Mouse (Mus musculus): ENCODE measurements around the gene Pitpnc1.

Gene Pitpnc1

GRCm38 (mm10) chr11:107443121-107444095 is 27.1 kb downstream of the Pitpnc1 start:
- DNase-seq (ENCODE audit: low read depth, low spot score) = no peak

DNA sequence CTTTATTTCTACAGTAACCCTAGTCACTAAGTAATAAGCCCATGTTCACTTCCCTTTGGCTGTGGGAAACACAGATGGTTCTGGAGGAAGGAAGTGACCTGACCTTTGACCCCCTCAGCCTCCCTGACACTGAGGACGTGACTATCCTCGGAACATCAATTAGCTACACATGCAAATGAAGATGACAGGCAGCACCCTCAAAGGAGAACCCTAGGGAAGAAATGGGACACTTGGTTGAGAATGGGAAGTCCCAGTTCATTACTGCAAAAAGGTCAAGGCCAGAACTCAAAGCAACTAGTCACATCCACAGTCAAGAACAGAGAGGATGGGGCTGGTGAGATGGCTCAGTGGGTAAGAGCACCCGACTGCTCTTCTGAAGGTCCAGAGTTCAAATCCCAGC is 29.4 kb downstream of the Pitpnc1 start:
- DNase-seq (ENCODE audit: low read depth, low spot score) = no peak

- no peak for DNase-seq (ENCODE audit: low read depth, low spot score)
Measured at GRCm38 (mm10) chr11:107438140-107438539, 32.4 kb downstream of the Pitpnc1 start.

DNA sequence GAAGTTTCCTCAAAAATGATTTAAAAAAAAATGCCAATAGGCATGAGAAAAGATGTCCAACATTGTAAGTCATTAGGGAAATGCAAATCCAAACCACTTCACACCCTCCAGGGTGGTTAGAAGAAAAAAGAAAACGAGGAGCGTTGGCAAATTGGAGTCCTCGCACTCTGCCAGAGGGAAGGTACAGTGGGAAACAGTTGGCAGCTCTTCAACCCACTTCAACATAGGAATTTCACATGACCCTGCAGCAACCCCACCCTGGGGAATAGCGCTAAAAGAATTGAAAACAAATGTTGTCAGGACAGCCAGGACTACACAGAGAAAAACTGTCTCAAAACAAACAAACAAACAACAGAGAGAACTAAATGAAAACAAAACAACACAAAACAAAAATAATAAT is 32.8 kb downstream of the Pitpnc1 start:
- no peak for DNase-seq (ENCODE audit: low read depth, low spot score)

- DNase-seq (ENCODE audit: low read depth, low spot score) = no peak
Measured at GRCm38 (mm10) chr11:107435776-107436449, 34.6 kb downstream of the Pitpnc1 start.

GRCm38 (mm10) chr11:107431197-107431965 is 39.1 kb downstream of the Pitpnc1 start:
- no peak for DNase-seq (ENCODE audit: low read depth, low spot score)

GRCm38 (mm10) chr11:107428011-107428410 is 42.5 kb downstream of the Pitpnc1 start:
- no peak for DNase-seq (ENCODE audit: low read depth, low spot score)

DNA sequence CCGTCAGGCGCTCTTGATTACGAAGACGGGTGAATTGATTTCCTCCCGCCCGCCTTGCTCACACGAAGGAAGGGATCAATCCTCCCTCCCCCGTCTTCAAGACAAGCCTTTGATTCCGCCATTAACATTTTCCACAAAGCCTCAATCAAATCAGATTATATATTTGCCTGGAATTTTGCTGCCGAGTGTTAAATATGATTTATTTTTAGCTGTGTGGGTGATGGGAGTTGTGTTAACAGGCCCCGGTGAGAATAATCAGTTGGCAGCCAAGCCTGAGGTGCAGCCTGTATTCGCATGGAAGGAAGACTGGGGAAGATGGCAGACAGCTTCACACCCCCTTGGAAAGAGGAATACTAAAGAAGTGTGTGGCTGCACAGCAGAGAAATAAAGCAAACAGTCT is 46.3 kb downstream of the Pitpnc1 start:
- no peak for DNase-seq (ENCODE audit: low read depth, low spot score)

DNA sequence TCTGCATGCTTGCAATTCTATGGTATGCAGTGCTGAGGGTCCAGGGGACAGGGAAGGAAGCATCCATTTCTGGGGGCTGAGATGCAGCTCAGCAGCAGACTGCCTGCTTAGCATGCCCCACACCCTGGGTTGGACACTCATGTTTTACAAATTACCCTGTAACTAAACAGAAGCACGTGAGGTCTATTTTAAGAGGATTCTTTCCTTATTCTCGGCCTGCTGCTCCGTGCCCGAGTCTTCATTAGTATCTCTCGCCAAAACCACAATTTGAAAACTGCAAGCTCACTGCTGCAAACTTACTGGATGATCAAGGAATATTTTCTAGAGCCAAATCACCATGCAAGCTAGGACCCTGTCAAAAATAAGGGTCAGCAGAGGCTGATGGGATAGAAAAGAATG is 48.1 kb downstream of the Pitpnc1 start:
- no peak for DNase-seq (ENCODE audit: low read depth, low spot score)

- no peak for DNase-seq (ENCODE audit: low read depth, low spot score)
Measured at GRCm38 (mm10) chr11:107421751-107422355, 48.6 kb downstream of the Pitpnc1 start.

GRCm38 (mm10) chr11:107419925-107420324 is 50.6 kb downstream of the Pitpnc1 start:
- no peak for DNase-seq (ENCODE audit: low read depth, low spot score)

- DNase-seq (ENCODE audit: low read depth, low spot score) = no peak
Measured at GRCm38 (mm10) chr11:107417041-107417583, 53.4 kb downstream of the Pitpnc1 start.

GRCm38 (mm10) chr11:107416561-107416926 is 54.0 kb downstream of the Pitpnc1 start:
- no peak for DNase-seq (ENCODE audit: low read depth, low spot score)

DNA sequence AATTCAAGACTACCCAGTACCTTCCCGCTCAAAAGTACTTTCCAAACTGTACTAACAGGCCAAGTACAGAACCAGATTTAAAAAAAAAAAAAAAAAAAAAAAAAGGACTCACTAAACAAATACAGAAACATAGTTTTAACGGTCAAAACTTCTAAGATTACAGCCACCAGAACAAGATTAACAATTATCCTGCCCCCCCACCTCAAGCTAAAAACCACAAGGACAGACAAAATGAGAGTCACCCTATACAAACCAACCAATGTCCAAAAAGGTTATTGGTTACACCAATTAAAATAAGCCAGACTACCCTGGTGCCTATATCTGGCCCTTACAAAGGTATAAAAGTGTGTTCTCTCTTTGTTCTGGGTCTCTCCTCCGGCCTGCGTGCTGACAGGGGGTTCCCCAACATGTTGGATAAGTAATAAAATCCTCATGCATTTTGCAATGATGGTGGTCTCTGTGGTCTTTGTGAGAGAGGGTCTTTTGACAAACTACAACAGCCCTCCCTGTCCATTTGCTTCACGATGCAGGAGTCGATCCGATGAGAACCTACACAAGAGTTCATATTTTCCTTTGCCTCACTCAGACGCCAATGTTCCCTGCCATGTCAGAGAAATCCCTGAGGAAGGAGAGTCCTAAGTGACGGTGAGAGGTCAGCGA is 54.5 kb downstream of the Pitpnc1 start:
- no peak for DNase-seq (ENCODE audit: low read depth, low spot score)

- no peak for DNase-seq (ENCODE audit: low read depth, low spot score)
Measured at GRCm38 (mm10) chr11:107414996-107415747, 55.3 kb downstream of the Pitpnc1 start.

DNA sequence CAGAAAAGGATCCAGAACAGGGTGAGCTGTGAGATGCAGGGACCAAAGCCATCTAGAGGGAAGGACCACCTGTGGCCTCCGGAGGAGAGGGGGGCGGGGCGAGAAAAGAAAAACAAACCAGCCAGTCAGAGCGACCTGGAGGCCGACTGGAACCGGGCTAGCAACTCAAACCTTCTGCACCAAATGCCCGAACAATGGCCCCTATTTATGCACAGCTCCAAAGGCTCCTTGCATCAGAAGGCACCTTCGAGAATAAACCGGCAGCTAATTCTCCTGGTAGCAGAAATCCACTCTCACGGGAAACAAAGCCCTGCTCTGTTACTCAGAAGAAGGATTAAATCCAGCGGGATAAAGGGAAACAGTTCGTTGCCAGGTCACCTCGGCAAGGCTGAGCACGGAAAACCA is 57.2 kb downstream of the Pitpnc1 start:
- peak; percentile 53 for DNase-seq (ENCODE audit: low read depth, low spot score)

DNA sequence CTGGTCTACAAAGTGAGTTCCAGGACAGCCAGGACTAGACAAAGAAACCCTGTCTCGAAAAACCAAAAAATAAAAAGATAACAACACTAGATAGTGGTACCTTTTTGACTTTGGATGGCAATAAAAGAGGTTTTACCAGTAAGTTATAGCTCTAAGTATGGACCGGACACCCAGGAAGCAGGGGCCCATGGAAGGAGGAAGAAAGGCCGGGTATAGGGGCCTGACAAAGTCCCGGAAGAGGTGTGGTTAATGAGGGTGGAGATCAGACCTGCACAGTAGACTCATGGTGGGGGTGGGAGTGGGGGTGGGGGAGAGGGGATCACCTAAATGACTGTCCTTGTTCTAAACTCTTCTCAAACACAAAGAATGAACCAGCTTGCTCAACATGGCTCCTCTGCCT is 58.4 kb downstream of the Pitpnc1 start:
- no peak for DNase-seq (ENCODE audit: low read depth, low spot score)

GRCm38 (mm10) chr11:107411576-107411975 is 58.9 kb downstream of the Pitpnc1 start:
- DNase-seq (ENCODE audit: low read depth, low spot score) = no peak

DNA sequence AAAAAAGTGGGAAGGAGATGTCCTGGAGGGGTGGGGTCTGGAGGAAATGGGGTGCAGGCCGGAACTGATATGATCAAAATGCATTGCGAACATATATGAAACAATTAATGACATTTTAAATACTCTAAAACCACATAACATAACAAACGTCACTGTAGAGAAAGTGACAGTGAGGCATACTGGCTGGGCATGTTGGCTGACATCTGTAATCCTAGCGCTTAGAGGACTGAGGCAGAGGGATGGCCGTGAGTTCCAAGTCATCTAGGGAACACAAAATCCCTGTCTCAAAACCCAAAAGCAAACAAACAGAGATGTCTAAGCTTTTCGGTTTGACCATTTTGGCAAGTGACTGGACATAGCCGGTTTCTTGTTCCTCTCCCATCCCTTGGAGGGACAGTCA is 59.7 kb downstream of the Pitpnc1 start:
- DNase-seq (ENCODE audit: low read depth, low spot score) = no peak

GRCm38 (mm10) chr11:107410090-107410732 is 60.3 kb downstream of the Pitpnc1 start:
- DNase-seq (ENCODE audit: low read depth, low spot score) = no peak
